ENCODE assay signal across 9 mouse cellular contexts in genomic region chr6:86488149-86488485, GRCm38 (mm10). TPM values are rescaled to one million over a fixed set of nuclear protein-coding genes. Genes with fewer than 3 reads are reported as not detected.
DNase-seq lines count a peak whose midpoint lies in the region; ATAC-seq and TF ChIP-seq lines count a peak whose summit lies in the region.
"Had no signal": no experiment of that assay in that cellular context is flagged by ENCODE, and none has a peak within 500 bp of the region (broad histone marks: within the 10 kb centered on the region; RNA-seq: fewer than 3 reads in every experiment).

No protein-coding gene starts in this region.

- peaks cover 26% of the 10 kb centered on the region for H3K4me1 ChIP-seq in kidney, embryonic 15.5 days
- H3K4me1 ChIP-seq in bone marrow macrophage, adult 2 months (ENCODE audit: control insufficient read depth, insufficient read depth, low read length), result peaks cover 30% of the 10 kb centered on the region
- H3K4me1 ChIP-seq in forebrain, embryonic 16.5 days (replicated peaks; ENCODE audit: control insufficient read depth, insufficient read depth, low read length), result peaks cover 15% of the 10 kb centered on the region
- peaks cover 18% of the 10 kb centered on the region for H3K4me1 ChIP-seq in hindbrain, embryonic 13.5 days (replicated peaks)
- H3K4me1 ChIP-seq in midbrain, embryonic 10.5 days, result peaks cover 27% of the 10 kb centered on the region

- H3K9me3 ChIP-seq in kidney, embryonic 15.5 days (replicated peaks), result no peaks in the 10 kb centered on the region
- no peaks in the 10 kb centered on the region for H3K9me3 ChIP-seq in forebrain, embryonic 16.5 days (ENCODE audit: control insufficient read depth, low read length)
- no peaks in the 10 kb centered on the region for H3K9me3 ChIP-seq in hindbrain, embryonic 13.5 days
- H3K9me3 ChIP-seq in midbrain, embryonic 10.5 days (replicated peaks), result no peaks in the 10 kb centered on the region

- H3K27ac ChIP-seq in kidney, embryonic 15.5 days, result peak overlapping the region; percentile 90
- peak overlapping the region; percentile 97 for H3K27ac ChIP-seq in bone marrow macrophage, adult 2 months (ENCODE audit: insufficient read depth, low read depth, low read length)
- H3K27ac ChIP-seq in forebrain, embryonic 16.5 days (ENCODE audit: low read length), result peak overlapping the region; percentile 98
- peak overlapping the region; percentile 97 for H3K27ac ChIP-seq in hindbrain, embryonic 13.5 days
- peak overlapping the region; percentile 98 for H3K27ac ChIP-seq in midbrain, embryonic 10.5 days (replicated peaks)

- no peaks in the 10 kb centered on the region for H3K36me3 ChIP-seq in kidney, embryonic 15.5 days
- no peaks in the 10 kb centered on the region for H3K36me3 ChIP-seq in forebrain, embryonic 16.5 days (ENCODE audit: control insufficient read depth, insufficient read depth)
- H3K36me3 ChIP-seq in hindbrain, embryonic 13.5 days, result no peaks in the 10 kb centered on the region
- H3K36me3 ChIP-seq in midbrain, embryonic 10.5 days, result no peaks in the 10 kb centered on the region

- no peak overlapping the region for H3K4me2 ChIP-seq in kidney, embryonic 15.5 days
- H3K4me2 ChIP-seq in forebrain, embryonic 16.5 days (ENCODE audit: low read length), result peak overlapping the region; percentile 48; the same call in 1 of the 2 replicates
- H3K4me2 ChIP-seq in hindbrain, embryonic 13.5 days, result peak overlapping the region; percentile 47

- 52% methylated on average over 3 of the region's 3 CpGs for WGBS in kidney, embryonic 15.5 days
- WGBS in forebrain, embryonic 16.5 days, result 37% methylated on average over 3 of the region's 3 CpGs
- WGBS in hindbrain, embryonic 13.5 days, result 16% methylated on average over 3 of the region's 3 CpGs
- WGBS in midbrain, embryonic 10.5 days, result 51% methylated on average over 3 of the region's 3 CpGs

- no peaks in the 10 kb centered on the region for H3K27me3 ChIP-seq in kidney, embryonic 15.5 days
- no peaks in the 10 kb centered on the region for H3K27me3 ChIP-seq in forebrain, embryonic 16.5 days (replicated peaks; ENCODE audit: control insufficient read depth, insufficient read depth, low read length)
- no peaks in the 10 kb centered on the region for H3K27me3 ChIP-seq in hindbrain, embryonic 13.5 days
- no peaks in the 10 kb centered on the region for H3K27me3 ChIP-seq in midbrain, embryonic 10.5 days (ENCODE audit: low read depth, poor library complexity, severe bottlenecking)
- H3K27me3 ChIP-seq: Patski had no signal

- TF ChIP-seq POLR2A in bone marrow macrophage, adult 2 months (IDR thresholded peaks at IDR 0.05; ENCODE audit: borderline replicate concordance, low read depth, low read length), result no peak

- TF ChIP-seq CTCF in bone marrow macrophage, adult 2 months (IDR thresholded peaks at IDR 0.05; ENCODE audit: low read depth, low read length), result no peak

- no peak overlapping the region for H3K4me3 ChIP-seq in kidney, embryonic 15.5 days (replicated peaks)
- H3K4me3 ChIP-seq in bone marrow macrophage, adult 2 months (ENCODE audit: insufficient read depth, low read length), result peak overlapping the region; percentile 51
- H3K4me3 ChIP-seq in forebrain, embryonic 16.5 days (replicated peaks; ENCODE audit: low read length), result no peak overlapping the region
- no peak overlapping the region for H3K4me3 ChIP-seq in hindbrain, embryonic 13.5 days
- H3K4me3 ChIP-seq in midbrain, embryonic 10.5 days, result peak overlapping the region; percentile 43; the same call in 1 of the 2 replicates

- DNase-seq in kidney, adult 18-20 months, result no peak
- no peak for DNase-seq in midbrain, embryonic 10.5 days (ENCODE audit: low spot score)
- DNase-seq in right cerebral cortex, postnatal 14 days, result no peak
- no peak for DNase-seq in frontal cortex, adult 2 months (ENCODE audit: extremely low spot score in 1 of 2, low spot score in 1 of 2)

- peak overlapping the region; percentile 27; the same call in 1 of the 2 replicates for H3K9ac ChIP-seq in kidney, embryonic 15.5 days
- peak overlapping the region; percentile 67 for H3K9ac ChIP-seq in forebrain, embryonic 16.5 days (replicated peaks; ENCODE audit: low read depth, low read length)
- peak overlapping the region; percentile 73 for H3K9ac ChIP-seq in hindbrain, embryonic 13.5 days

- no peak for ATAC-seq in kidney, embryonic 15.5 days (replicated peaks; ENCODE audit: low FRiP score)
- no peak for ATAC-seq in forebrain, embryonic 16.5 days
- ATAC-seq in hindbrain, embryonic 13.5 days (ENCODE audit: low FRiP score), result 0 out of 2 replicates have a peak, but pooled peaks have one; percentile 12
- ATAC-seq: Patski had no signal

RNA-seq across cellular contexts. Expression of gene Pcbp1, which starts 38.0 kb away (rescaled TPM):
- polyA plus RNA-seq in kidney, embryonic 15.5 days (2015; fragmentation: Nextera tagmentation; extraction: Ambion mirVana), result 488 and 506 TPM in 2 replicates
- 177 and 185 TPM in 2 replicates for polyA plus RNA-seq in bone marrow macrophage, adult 2 months (2012; ENCODE audit: insufficient read depth, insufficient read length, missing spikeins)
- polyA plus RNA-seq in forebrain, embryonic 16.5 days (2015; fragmentation: Nextera tagmentation; extraction: Ambion mirVana), result 256 and 326 TPM in 2 replicates
- 268 and 333 TPM in 2 replicates for polyA plus RNA-seq in hindbrain, embryonic 13.5 days (2015; fragmentation: Nextera tagmentation; extraction: Ambion mirVana)
- 321 and 408 TPM in 2 replicates for polyA plus RNA-seq in midbrain, embryonic 10.5 days (2016; fragmentation: Nextera tagmentation; extraction: Ambion mirVana)
- 169 and 180 TPM in 2 replicates for polyA plus RNA-seq in frontal cortex, adult 2 months (2012; rRNA removed)

RNA-seq across cellular contexts. Expression of gene C87436, which starts 49.9 kb away (rescaled TPM):
- 24.4 and 25.5 TPM in 2 replicates for polyA plus RNA-seq in kidney, embryonic 15.5 days (2015; fragmentation: Nextera tagmentation; extraction: Ambion mirVana)
- 16.6 and 20.3 TPM in 2 replicates for polyA plus RNA-seq in bone marrow macrophage, adult 2 months (2012; ENCODE audit: insufficient read depth, insufficient read length, missing spikeins)
- polyA plus RNA-seq in forebrain, embryonic 16.5 days (2015; fragmentation: Nextera tagmentation; extraction: Ambion mirVana), result 34.2 and 36.0 TPM in 2 replicates
- 25.7 and 28.0 TPM in 2 replicates for polyA plus RNA-seq in hindbrain, embryonic 13.5 days (2015; fragmentation: Nextera tagmentation; extraction: Ambion mirVana)
- polyA plus RNA-seq in midbrain, embryonic 10.5 days (2016; fragmentation: Nextera tagmentation; extraction: Ambion mirVana), result 22.8 and 24.8 TPM in 2 replicates
- polyA plus RNA-seq in frontal cortex, adult 2 months (2012; rRNA removed), result 18.9 and 19.1 TPM in 2 replicates

Comparison
In these comparisons a context has a peak if more than half of its experiments do, and no peak if none do; other contexts are left out.
1. H3K4me3 ChIP-seq: peak in bone marrow macrophage, adult 2 months (single experiment) and midbrain, embryonic 10.5 days (single experiment); none in kidney, embryonic 15.5 days (single experiment), forebrain, embryonic 16.5 days (single experiment) and hindbrain, embryonic 13.5 days (single experiment).
2. Peak in every context shown above with its lines, with median percentiles within 50 percentile points of each other: H3K27ac ChIP-seq and H3K9ac ChIP-seq.